Mouse (Mus musculus) cerebellum, adult (tissue): ENCODE data around the gene Pptc7.

ENCODE experiments used
- ATAC-seq: cut with Nextera tagmentation; 2 replicates; pipeline ENCODE4 v1.9.2; 2017; ENCODE audit warnings: mild to moderate bottlenecking, moderate library complexity, mixed read lengths; ENCODE audit not compliant: insufficient number of reproducible peaks, low FRiP score, low TSS enrichment

Pptc7 gene

DNA sequence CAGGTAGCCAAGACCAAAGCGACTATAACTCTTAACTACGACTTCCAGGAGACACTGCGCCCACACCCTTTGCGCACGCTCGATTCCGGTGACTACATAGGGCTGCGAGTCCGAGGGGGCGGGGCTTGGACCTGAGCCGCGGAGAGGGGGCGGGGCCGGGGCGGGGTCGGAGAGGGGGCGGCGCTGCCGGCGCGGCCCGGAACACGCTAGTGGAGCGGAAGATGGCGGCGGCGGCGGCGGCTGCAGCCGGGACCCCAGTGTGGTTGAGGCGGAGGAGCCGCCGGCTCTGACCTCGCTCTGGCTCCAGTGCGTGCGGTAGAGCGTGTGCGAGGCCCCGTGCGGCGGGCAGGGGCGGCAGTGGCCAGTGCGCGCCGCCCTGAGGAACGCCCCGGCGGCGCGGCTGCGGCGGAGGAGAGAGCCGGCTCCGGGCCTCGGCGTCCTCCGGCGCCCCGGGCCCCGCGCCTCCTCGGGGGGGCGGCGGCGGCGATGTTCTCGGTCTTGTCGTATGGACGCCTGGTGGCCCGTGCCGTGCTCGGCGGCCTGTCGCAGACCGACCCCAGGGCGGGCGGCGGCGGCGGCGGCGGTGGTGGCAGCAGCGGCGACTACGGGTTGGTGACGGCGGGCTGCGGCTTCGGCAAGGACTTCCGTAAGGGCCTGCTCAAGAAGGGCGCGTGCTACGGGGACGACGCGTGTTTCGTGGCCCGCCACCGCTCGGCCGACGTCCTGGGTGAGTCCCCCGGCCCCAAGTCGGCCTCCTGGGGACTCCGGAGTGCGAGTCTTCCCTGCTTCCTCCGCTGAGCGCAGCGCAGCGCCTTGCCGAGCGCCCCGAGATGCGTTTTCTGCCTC is at the start of gene Pptc7:
Gene Pptc7 (plus strand): TSS at position 183 of the 846 bp plus-strand sequence.
- peak; percentile 81; the same call in 1 of the 2 replicates for ATAC-seq

GRCm38 (mm10) chr5:122235196-122235836 is 48.8 kb upstream of the Pptc7 start:
- ATAC-seq: no peak

DNA sequence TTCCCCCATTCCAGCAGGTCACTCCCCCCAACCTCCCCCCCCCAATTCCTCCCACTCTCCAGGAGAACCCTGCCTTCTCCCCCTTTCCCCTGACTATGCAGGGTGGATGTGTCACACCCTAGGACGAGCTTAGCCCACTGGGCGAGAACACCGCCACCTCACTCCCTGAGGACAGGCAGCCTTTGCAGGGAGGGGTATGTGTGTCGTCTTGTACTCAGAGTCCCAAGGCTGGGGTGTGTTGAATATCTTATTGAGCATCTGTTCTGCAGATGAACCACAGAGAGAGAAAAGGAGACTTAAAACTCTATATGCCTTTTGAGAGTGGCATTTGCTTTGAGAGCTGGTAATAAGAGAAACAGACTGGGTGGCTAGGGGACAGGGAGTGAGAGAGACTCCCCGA is 47.0 kb upstream of the Pptc7 start:
- no peak for ATAC-seq

- no peak for ATAC-seq
These were observed 44.5 kb upstream of the Pptc7 start for GRCm38 (mm10) chr5:122239618-122240017.

DNA sequence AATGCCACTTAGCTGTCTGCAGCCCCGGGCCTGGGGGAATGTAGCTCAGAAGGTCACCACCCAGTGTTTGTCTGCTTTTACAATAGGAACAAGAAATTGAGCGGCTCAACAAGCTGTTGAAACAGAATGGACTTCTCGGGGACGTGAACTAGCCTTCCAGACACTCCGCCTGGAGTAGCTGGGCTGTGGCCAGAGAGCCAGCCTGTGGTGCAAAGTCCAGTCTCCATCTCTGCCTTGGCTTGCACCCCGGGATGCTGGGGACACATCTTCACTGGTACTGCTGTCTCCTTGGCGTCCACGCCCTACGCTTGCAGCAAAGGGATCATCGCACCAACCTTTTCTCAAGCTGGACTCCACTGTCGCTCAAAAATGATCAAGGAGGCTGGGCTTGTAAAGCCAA is 43.6 kb upstream of the Pptc7 start:
- ATAC-seq: no peak

GRCm38 (mm10) chr5:122240989-122241388 is 43.2 kb upstream of the Pptc7 start:
- no peak for ATAC-seq

GRCm38 (mm10) chr5:122242521-122243123 is 41.5 kb upstream of the Pptc7 start:
- ATAC-seq: no peak

- ATAC-seq: no peak
These were observed 40.2 kb upstream of the Pptc7 start for GRCm38 (mm10) chr5:122243781-122244523.

- ATAC-seq: no peak
These were observed 39.0 kb upstream of the Pptc7 start for GRCm38 (mm10) chr5:122245186-122245585.

DNA sequence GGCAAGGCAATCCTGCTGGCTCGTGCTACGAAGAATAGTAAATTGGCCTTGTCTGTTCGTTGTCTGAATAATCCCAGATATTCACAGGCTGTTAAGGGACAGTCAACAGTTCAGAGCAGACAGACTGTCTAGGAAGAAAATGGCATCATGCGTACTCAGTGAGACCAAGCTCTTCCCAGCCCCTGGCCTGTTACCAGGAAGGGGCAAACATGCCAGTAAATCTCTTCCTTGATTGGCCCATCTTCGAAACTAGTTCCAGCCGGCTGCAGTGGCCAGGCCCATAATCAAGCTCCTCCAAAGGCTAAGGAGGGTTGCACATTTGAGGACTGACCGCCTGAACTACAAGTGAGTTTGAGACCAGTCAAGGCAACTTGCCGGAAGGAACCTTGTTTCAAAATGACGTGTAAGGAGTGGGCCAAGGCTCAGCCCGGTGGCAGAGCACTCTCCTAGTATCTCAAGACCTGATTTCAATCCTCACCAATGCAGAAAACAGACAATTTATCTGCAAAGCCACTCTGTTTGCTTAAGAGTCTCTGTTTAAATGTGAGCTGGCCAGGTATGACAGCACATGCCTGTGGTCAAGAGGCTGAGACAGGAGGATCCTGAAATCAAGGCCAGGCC is 37.5 kb upstream of the Pptc7 start:
- ATAC-seq: no peak

DNA sequence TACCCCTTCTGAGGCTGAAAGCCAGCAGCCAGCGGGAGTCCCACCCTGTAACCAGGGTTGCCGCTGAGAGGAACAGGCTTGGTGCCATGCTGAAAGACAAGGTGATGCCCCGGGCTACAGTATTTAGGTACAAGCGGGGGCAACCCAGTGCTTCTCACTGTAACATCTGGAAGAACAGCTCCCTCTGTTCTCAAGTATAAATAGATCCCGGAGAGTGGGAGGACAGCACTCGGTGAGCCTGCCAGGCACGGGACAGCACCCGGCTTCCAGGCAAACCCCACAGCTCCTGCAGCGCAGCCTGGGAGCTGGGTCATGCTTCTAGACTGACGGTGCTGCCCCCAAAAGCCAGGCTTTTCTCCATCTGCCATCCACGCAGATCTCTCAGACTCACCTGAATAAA is 36.6 kb upstream of the Pptc7 start:
- ATAC-seq: no peak

GRCm38 (mm10) chr5:122247934-122248333 is 36.2 kb upstream of the Pptc7 start:
- ATAC-seq: no peak

- ATAC-seq: no peak
These were observed 34.9 kb upstream of the Pptc7 start for GRCm38 (mm10) chr5:122249281-122249680.

DNA sequence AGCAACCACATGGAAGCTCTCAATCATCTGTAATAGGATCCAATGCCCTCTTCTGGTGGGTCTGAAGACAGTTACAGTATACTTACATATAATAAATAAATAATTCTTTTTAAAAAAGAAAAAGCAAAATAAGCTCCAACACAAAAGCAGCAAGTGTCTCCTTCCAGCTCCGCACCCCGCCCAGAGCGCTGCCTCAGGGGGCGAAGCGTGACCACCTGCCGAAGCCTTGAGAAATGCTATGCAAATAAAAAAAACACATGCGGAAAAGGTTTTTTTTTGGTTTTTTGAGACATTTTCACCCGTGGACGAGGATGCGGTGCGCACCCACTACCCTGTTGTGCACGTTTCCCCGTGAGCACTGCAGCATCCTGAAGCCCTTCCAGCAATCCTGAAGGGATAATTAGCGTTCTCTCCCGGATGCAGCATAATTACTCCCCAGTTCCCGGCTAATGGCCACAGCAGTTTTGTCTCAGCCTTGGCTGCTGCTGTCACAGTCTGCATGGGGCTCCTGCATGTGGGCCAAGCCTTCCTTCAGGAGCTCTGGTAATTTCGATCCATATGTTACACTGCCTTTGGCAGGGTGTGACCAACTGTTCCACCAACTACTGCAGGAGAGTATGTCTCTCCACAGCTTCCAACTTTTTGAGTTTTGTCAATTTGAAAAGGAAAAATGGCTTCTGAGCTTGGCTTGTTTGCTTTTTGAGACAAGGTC is 32.1 kb upstream of the Pptc7 start:
- no peak; the same call in 1 of the 2 replicates for ATAC-seq

- no peak for ATAC-seq
These were observed 26.0 kb upstream of the Pptc7 start for GRCm38 (mm10) chr5:122258027-122258741.

DNA sequence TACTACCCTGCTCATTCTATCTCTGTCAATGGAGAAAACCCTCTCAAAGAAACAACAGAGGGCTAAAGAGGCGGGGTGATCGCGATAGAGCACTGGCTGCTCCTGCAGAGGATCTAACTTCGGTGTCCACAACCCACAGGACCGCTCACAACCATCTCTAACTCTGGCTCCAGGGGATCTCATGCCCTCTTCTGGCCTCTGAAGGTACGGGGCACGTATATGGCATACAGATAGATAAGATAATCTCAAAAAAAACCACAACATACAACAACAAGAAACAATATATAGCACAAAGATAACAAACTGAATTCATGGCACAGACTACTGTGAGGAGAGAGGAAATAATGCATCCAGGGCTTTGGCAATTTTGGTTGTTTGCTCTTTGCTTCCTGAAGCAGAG is 22.1 kb upstream of the Pptc7 start:
- ATAC-seq: no peak

GRCm38 (mm10) chr5:122263933-122264905 is 19.9 kb upstream of the Pptc7 start, which contains the start of gene Tctn1:
Gene Tctn1 (minus strand): TSS chr5:122264460.
- ATAC-seq: peak; percentile 95

DNA sequence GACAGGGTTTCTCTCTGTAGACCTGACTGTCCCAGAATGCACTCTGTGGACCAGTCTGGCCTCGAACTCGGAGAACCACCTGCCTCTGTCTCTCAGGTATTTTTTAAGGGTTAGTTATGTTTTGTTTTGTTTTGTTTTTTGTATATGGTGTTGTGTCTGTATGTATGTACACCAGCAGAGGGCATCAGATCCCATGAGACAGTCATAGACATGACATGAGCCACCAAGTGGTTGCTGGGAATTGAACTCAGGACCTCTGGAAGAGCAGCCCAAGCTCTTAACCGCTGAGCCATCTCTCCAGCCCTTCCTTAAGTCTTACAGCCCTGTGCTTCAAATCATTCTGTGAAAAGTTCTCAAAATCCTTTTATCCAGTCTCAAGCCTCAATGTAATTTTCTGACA is 19.0 kb upstream of the Pptc7 start:
- no peak for ATAC-seq
